Mouse (Mus musculus) liver, embryonic 14.5 days (tissue): ENCODE results near the gene Slc35e1. TPM values are rescaled to one million over a fixed set of nuclear protein-coding genes. Genes with fewer than 3 reads are reported as not detected.

Source experiments
- ATAC-seq: fragments of 200-750 bp; cut with Nextera tagmentation; 2 replicates; pipeline ENCODE4 v1.8.0; 2017; ENCODE audit warnings: moderate number of reproducible peaks, mild to moderate bottlenecking, moderate library complexity; ENCODE audit not compliant: insufficient read depth
- DNase-seq, 3 experiments: peaks; one replicate each; pipeline ENCODE4 v3.0.0-alpha.2; 2012 to 2013; ENCODE audit warnings: low read depth in 3 of 3, low spot score in 3 of 3
- H3K27ac ChIP-seq: fragments of 300-500 bp; sonication (generic); 2 replicates; pipeline ENCODE4 v1.5.1; 2014; ENCODE audit warnings: moderate library complexity, mild to moderate bottlenecking, control low read depth, inconsistent platforms
- H3K27me3 ChIP-seq: fragments of 300-500 bp; sonication (generic); 2 replicates; pipeline ENCODE4 v1.6.1; 2014; ENCODE audit warnings: mild to moderate bottlenecking, low read length, moderate library complexity; ENCODE audit not compliant: control insufficient read depth, insufficient read depth
- H3K36me3 ChIP-seq: fragments of 300-500 bp; sonication (generic); replicated peaks from 2 replicates; pipeline ENCODE4 v1.6.1; 2014; ENCODE audit warnings: low read depth; ENCODE audit not compliant: control insufficient read depth, insufficient read depth
- H3K4me1 ChIP-seq, 2 experiments: fragments of 200-500 bp in 1 of 2; fragments of 300-500 bp in 1 of 2; sonication (generic) in 1 of 2; replicated peaks; 2 replicates each; pipeline ENCODE4 v1.6.1; 2012 to 2014; ENCODE audit warnings: antibody characterized with exemption in 1 of 2, inconsistent platforms in 1 of 2, low read length in 1 of 2; ENCODE audit not compliant: control insufficient read depth in 2 of 2, insufficient read depth in 2 of 2
- H3K4me2 ChIP-seq: fragments of 300-500 bp; sonication (generic); 2 replicates; pipeline ENCODE4 v1.6.1; 2014; ENCODE audit warnings: low read depth, mild to moderate bottlenecking, control low read depth, moderate library complexity
- H3K4me3 ChIP-seq, 2 experiments: fragments of 200-500 bp in 1 of 2; fragments of 300-500 bp in 1 of 2; sonication (generic) in 1 of 2; 2 replicates each; pipeline ENCODE4 v1.5.1; 2012 to 2014; ENCODE audit warnings: low read depth in 2 of 2, low read length in 2 of 2, mild to moderate bottlenecking in 2 of 2, control low read depth in 1 of 2, inconsistent platforms in 1 of 2, moderate library complexity in 1 of 2; ENCODE audit not compliant: insufficient read depth in 1 of 2
- H3K9ac ChIP-seq: fragments of 300-500 bp; sonication (generic); replicated peaks from 2 replicates; pipeline ENCODE4 v1.6.1; 2014; ENCODE audit warnings: mild to moderate bottlenecking, control low read depth, moderate library complexity
- H3K9me3 ChIP-seq: fragments of 300-500 bp; sonication (generic); 2 replicates; pipeline ENCODE4 v1.6.1; 2016; ENCODE audit warnings: low read length, mixed read lengths; ENCODE audit not compliant: control insufficient read depth
- CTCF ChIP-seq: IDR thresholded peaks from 2 replicates; pipeline ENCODE4 v1.5.1; 2016; ENCODE audit warnings: antibody characterized with exemption, low read depth, control low read depth
- EP300 ChIP-seq: IDR thresholded peaks from 2 replicates; pipeline ENCODE4 v1.6.1; 2016; ENCODE audit warnings: antibody characterized with exemption, low read depth
- WGBS: fragments of 180-500 bp; shearing (Covaris S2); extraction: QIAGEN DNeasy Blood & Tissue Kit; methylation state at CpG from one replicate; pipeline ENCODE4 v1.1.7; 2014; ENCODE audit not compliant: insufficient replicate concordance; 5-methylcytosine and 5-hydroxymethylcytosine counted together
- microRNA-seq: library from miRNA; unstranded; fragments of <30 nt; microRNA quantifications from one replicate; pipeline ENCODE4, GENCODE M21; 2016
- polyA plus RNA-seq, 2 experiments: library from polyadenylated mRNA; depleted of rRNA in 1 of 2; stranded (reverse) in 1 of 2; unstranded in 1 of 2; fragments of >200 nt; fragmentation: Nextera tagmentation in 1 of 2; extraction: Ambion mirVana in 1 of 2; gene quantifications; 2 replicates each; pipeline versions ENCODE4 v1.2.1 to v1.2.3; 2012 to 2014

Slc35e1 gene
- polyA plus RNA-seq, 2 experiments: 4.3 to 8.9 TPM

DNA sequence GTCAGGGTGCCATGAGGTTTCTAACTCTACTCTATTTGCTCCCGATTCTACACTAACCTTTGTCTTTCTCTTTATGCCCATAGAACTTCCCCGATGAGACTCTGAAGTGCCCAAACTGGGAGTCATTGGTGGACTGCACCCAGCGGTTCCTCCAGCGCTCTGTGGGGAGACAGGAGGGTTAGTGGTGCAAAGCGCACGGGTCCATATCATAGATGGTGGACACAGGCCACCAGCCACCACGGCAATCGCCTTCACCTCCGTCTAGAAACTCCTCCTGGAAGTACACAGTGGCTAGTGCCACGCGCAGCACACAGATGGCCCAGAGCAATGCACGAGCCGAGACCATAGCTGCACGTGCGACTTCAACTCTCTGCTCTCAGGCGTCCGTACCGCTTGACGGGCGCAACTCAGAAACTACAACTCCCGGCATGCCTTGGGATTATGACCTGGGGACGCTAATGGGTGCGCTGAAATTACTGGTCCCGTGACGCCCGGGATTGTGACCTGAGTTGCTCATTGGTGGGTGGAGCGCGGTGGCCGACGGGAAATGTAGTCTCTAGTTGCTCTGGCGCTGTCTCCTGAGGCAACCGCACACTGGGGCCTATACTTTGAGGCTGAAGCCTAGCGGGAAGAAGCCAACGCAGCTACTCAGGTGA is 48.9 kb downstream of the Slc35e1 start, which contains the start of the genes Calr3 and 1700030K09Rik:
Gene Calr3 (minus strand): TSS at position 533 of the 656 bp plus-strand sequence.
Gene 1700030K09Rik (plus strand): TSS at position 543 of the 656 bp plus-strand sequence.
- TF ChIP-seq EP300: no peak
- no peak for TF ChIP-seq CTCF
- H3K4me2 ChIP-seq: peak within 1 kb of the TSS; percentile 81
- H3K36me3 ChIP-seq: no peaks in the 10 kb centered on the region
- no peaks in the 10 kb centered on the region for H3K9me3 ChIP-seq
- 6% methylated on average over 34 of the region's 34 CpGs for WGBS
- ATAC-seq: peak; percentile 98
- no peaks in the 10 kb centered on the region for H3K27me3 ChIP-seq
- DNase-seq: peak; percentile 94 to 96 (median 96)
- H3K9ac ChIP-seq: peak within 1 kb of the TSS; percentile 59
- H3K4me3 ChIP-seq: peak within 1 kb of the TSS; percentile 55 to 70
- no peak within 1 kb of the TSS; the same call in 1 of the 2 replicates for H3K27ac ChIP-seq
- H3K4me1 ChIP-seq: peaks cover 3 to 10% of the 10 kb centered on the region in 2 experiments; a peak in 3 of 4 replicates

DNA sequence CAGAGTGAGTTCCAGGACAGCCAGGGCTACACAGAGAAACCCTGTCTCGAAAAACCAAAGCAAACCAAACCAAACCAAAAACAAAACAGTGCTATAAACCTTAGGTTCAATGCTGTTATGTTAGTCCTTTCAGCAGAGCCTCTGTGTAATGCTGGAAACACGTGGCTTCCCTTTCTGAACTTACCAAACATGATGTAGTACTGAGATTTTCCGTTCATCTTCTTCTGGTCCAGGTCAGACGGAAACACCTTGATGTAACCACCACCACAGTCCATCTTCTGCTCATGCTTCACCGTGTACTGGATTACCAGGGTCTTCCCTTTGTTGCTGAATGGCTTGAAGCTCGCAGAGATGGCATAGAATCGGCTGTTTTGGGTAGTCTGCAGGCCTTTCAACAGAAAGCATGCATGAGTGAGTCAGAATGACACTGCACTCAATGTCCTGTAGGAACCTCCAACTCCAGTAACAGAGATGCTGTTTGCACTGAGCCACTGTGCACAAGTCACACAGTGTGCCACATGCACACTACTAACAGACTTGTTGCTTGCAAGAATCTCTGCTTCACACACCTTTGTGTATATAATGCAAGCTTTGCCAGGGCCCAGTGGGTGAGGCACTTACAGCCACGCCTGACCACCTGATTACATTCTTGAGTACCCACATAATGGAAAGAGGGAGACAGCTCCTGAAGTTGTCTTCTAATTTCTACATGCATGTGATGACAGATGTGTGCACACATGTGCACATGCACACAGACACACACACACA is 54.0 kb downstream of the Slc35e1 start:
- WGBS: 57% methylated on average over 8 of the region's 8 CpGs
- Histone ChIP-seq H3K27ac (no peak overlapping the region), H3K4me2 (no peak overlapping the region), H3K9ac (no peak overlapping the region), H3K27me3 (no peaks in the 10 kb centered on the region), H3K4me3 (no peak overlapping the region), H3K4me1 (peaks cover 3 to 8% of the 10 kb centered on the region in 2 experiments; a peak in 3 of 4 replicates), H3K9me3 (no peaks in the 10 kb centered on the region), H3K36me3 (no peaks in the 10 kb centered on the region)
- TF ChIP-seq CTCF (no peak), EP300 (no peak)
- DNase-seq: no peak
- no peak for ATAC-seq

DNA sequence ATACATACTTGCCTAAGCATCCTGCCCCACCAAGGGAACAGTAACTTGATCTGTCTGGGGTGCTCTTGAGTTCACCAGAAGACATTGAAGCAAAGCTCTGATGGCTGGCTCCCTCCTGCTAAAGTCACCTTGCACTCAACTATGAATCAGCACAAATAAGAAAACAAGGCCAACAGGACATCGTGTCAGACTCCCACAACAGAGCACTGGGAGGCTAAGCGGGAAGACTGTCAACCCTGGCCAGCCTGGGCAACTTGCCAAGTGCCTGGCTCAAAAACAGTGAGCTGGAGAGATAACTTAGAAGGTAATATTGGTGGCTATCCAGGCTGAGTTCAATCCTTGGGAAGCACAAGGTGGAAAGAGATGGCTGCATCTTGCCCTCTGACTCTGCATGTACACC is 57.5 kb downstream of the Slc35e1 start:
- no peak overlapping the region for H3K9ac ChIP-seq
- TF ChIP-seq CTCF (no peak), EP300 (no peak)
- H3K4me1 ChIP-seq: no peaks in the 10 kb centered on the region
- H3K36me3 ChIP-seq: no peaks in the 10 kb centered on the region
- H3K9me3 ChIP-seq: no peaks in the 10 kb centered on the region
- H3K4me2 ChIP-seq: no peak overlapping the region
- no peak for ATAC-seq
- WGBS: 31% methylated on average over 2 of the region's 2 CpGs
- no peak overlapping the region for H3K27ac ChIP-seq
- no peak for DNase-seq
- H3K4me3 ChIP-seq: no peak overlapping the region
- no peaks in the 10 kb centered on the region for H3K27me3 ChIP-seq

Small RNA genes within 50 kb of the gene (microRNA-seq; reads per million reads assigned to microRNA genes)
- not detected for gene Gm28019
- 3.0 reads per million for gene Mir7068

Other genes with a start within 250 kb of the Slc35e1 start
- 0.83 and 7.4 TPM in 2 replicates for gene Gm10282, start 187.4 kb downstream of the Slc35e1 start, polyA plus RNA-seq (2012; rRNA removed)
- gene Gm10282, start 187.4 kb downstream of the Slc35e1 start, polyA plus RNA-seq (2014; fragmentation: Nextera tagmentation; extraction: Ambion mirVana): 7.3 and 8.0 TPM in 2 replicates
- gene Klf2, start 173.6 kb downstream of the Slc35e1 start, polyA plus RNA-seq (2012; rRNA removed): 2.9 and 3.4 TPM in 2 replicates
- gene Klf2, start 173.6 kb downstream of the Slc35e1 start, polyA plus RNA-seq (2014; fragmentation: Nextera tagmentation; extraction: Ambion mirVana): 2.0 and 2.6 TPM in 2 replicates
- 19.6 and 21.1 TPM in 2 replicates for gene Eps15l1, start 71.2 kb downstream of the Slc35e1 start, polyA plus RNA-seq (2012; rRNA removed)
- 16.9 and 17.7 TPM in 2 replicates for gene Eps15l1, start 71.2 kb downstream of the Slc35e1 start, polyA plus RNA-seq (2014; fragmentation: Nextera tagmentation; extraction: Ambion mirVana)
- gene Calr3, start 48.7 kb downstream of the Slc35e1 start, polyA plus RNA-seq (2012; rRNA removed): 0.09 and 0.21 TPM in 2 replicates
- 0.53 and 0.83 TPM in 2 replicates for gene Calr3, start 48.7 kb downstream of the Slc35e1 start, polyA plus RNA-seq (2014; fragmentation: Nextera tagmentation; extraction: Ambion mirVana)
- gene 1700030K09Rik, start 48.7 kb downstream of the Slc35e1 start, polyA plus RNA-seq (2012; rRNA removed): 1.8 and 3.2 TPM in 2 replicates
- 2.2 and 2.4 TPM in 2 replicates for gene 1700030K09Rik, start 48.7 kb downstream of the Slc35e1 start, polyA plus RNA-seq (2014; fragmentation: Nextera tagmentation; extraction: Ambion mirVana)
- 25.4 and 28.8 TPM in 2 replicates for gene Cherp, start 17.4 kb downstream of the Slc35e1 start, polyA plus RNA-seq (2012; rRNA removed)
- gene Cherp, start 17.4 kb downstream of the Slc35e1 start, polyA plus RNA-seq (2014; fragmentation: Nextera tagmentation; extraction: Ambion mirVana): 19.9 and 22.6 TPM in 2 replicates
- 4.6 TPM in 2 replicates for gene Med26, start 55.7 kb upstream of the Slc35e1 start, polyA plus RNA-seq (2012; rRNA removed)
- 5.5 and 6.2 TPM in 2 replicates for gene Med26, start 55.7 kb upstream of the Slc35e1 start, polyA plus RNA-seq (2014; fragmentation: Nextera tagmentation; extraction: Ambion mirVana)
- 12.5 and 16.3 TPM in 2 replicates for gene Smim7, start 78.5 kb upstream of the Slc35e1 start, polyA plus RNA-seq (2012; rRNA removed)
- gene Smim7, start 78.5 kb upstream of the Slc35e1 start, polyA plus RNA-seq (2014; fragmentation: Nextera tagmentation; extraction: Ambion mirVana): 32.2 and 33.5 TPM in 2 replicates
- 0.98 and 1.1 TPM in 2 replicates for gene Tmem38a, start 79.4 kb upstream of the Slc35e1 start, polyA plus RNA-seq (2012; rRNA removed)
- 0.62 and 0.97 TPM in 2 replicates for gene Tmem38a, start 79.4 kb upstream of the Slc35e1 start, polyA plus RNA-seq (2014; fragmentation: Nextera tagmentation; extraction: Ambion mirVana)
- under 0.01 and 0.01 TPM in 2 replicates for gene Nwd1, start 154.1 kb upstream of the Slc35e1 start, polyA plus RNA-seq (2012; rRNA removed)
- not detected in 2 replicates for gene Nwd1, start 154.1 kb upstream of the Slc35e1 start, polyA plus RNA-seq (2014; fragmentation: Nextera tagmentation; extraction: Ambion mirVana)
- 47.6 and 57.0 TPM in 2 replicates for gene Sin3b, start 230.7 kb upstream of the Slc35e1 start, polyA plus RNA-seq (2012; rRNA removed)
- 68.7 and 70.3 TPM in 2 replicates for gene Sin3b, start 230.7 kb upstream of the Slc35e1 start, polyA plus RNA-seq (2014; fragmentation: Nextera tagmentation; extraction: Ambion mirVana)